Mouse (Mus musculus) thymus, adult 2 months (tissue): ENCODE results near the gene Maml3.

ENCODE experiments used
- CTCF ChIP-seq: fragments of 200-500 bp; IDR thresholded peaks from 2 replicates; pipeline ENCODE4 v1.5.1; 2012; ENCODE audit warnings: mild to moderate bottlenecking, control low read depth, low read length, moderate library complexity, borderline replicate concordance; ENCODE audit not compliant: control insufficient read depth, poor library complexity, insufficient read depth; ENCODE audit errors: extremely low read depth
- POLR2A ChIP-seq: fragments of 200-500 bp; IDR thresholded peaks from 2 replicates; pipeline ENCODE4 v1.6.1; 2012; ENCODE audit warnings: mild to moderate bottlenecking, low read length, control low read depth, moderate library complexity; ENCODE audit not compliant: control insufficient read depth, poor library complexity, insufficient read depth; ENCODE audit errors: extremely low read depth

DNA sequence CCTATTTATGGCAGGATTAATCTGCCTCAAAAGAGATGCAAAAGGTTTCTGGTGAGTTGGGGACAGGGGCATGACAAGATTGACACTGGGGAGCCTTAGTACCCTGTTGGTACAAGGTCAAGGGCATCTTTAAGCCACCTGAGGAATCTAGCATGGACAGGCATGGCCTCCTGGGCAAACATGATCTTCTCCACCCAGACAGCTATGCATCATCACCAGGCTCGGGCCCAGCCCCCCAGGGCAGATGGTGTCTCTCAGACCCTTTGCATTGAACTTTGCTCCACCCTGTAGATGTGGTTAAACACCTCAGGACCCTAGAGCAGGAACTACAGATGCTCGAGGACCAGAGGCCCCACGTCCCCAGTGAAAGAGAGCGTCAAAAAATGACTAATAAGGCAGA lies 444.8 kb downstream of the Maml3 start, which contains the start of gene Mgst2:
- TF ChIP-seq CTCF (no peak), POLR2A (no peak)
